Mouse (Mus musculus) gastrocnemius, adult 8-10 months (tissue): ENCODE data around the gene Zfp607b. TPM values are rescaled to one million over a fixed set of nuclear protein-coding genes. Genes with fewer than 3 reads are reported as not detected.

Experiments
- DNase-seq, 2 experiments: peaks; one replicate each; pipeline ENCODE4 v3.0.0; 2022; ENCODE audit warnings: low spot score in 2 of 2
- total RNA-seq, 4 experiments: library from RNA; stranded (reverse); gene quantifications; 2 replicates each; pipeline ENCODE4 v1.2.4; 2022

Gene Zfp607b
- total RNA-seq = under 1 TPM; 0.11 to 0.70 (median 0.33) TPM

GRCm38 (mm10) chr7:27688815-27689612 is at the start of gene Zfp607b:
Gene Zfp607b, plus strand, starts transcription at chr7:27689340.
- DNase-seq = peak; percentile 90 to 91

- DNase-seq = no peak
These were observed 44.7 kb upstream of the Zfp607b start for GRCm38 (mm10) chr7:27644471-27644870.

- DNase-seq = no peak
These were observed 42.6 kb upstream of the Zfp607b start for GRCm38 (mm10) chr7:27646516-27646915.

GRCm38 (mm10) chr7:27647281-27648002 is 41.7 kb upstream of the Zfp607b start:
- DNase-seq = no peak

GRCm38 (mm10) chr7:27649723-27650122 is 39.4 kb upstream of the Zfp607b start:
- no peak for DNase-seq

GRCm38 (mm10) chr7:27650949-27651348 is 38.2 kb upstream of the Zfp607b start:
- DNase-seq = peak; percentile 37 to 52

- no peak for DNase-seq
These were observed 35.3 kb upstream of the Zfp607b start, which contains the start of gene Ttc9b for GRCm38 (mm10) chr7:27653681-27654437. Gene Ttc9b, plus strand, starts transcription at chr7:27653915.

GRCm38 (mm10) chr7:27654607-27655276 is 34.4 kb upstream of the Zfp607b start:
- DNase-seq = peak in 1 of 2 experiments; percentile 39

- no peak for DNase-seq
These were observed 33.6 kb upstream of the Zfp607b start for GRCm38 (mm10) chr7:27655545-27655944.

- no peak for DNase-seq
These were observed 32.5 kb upstream of the Zfp607b start for GRCm38 (mm10) chr7:27656600-27656999.

GRCm38 (mm10) chr7:27657824-27658395 is 31.2 kb upstream of the Zfp607b start:
- DNase-seq = no peak

GRCm38 (mm10) chr7:27658712-27659663 is 30.2 kb upstream of the Zfp607b start:
- DNase-seq = no peak

GRCm38 (mm10) chr7:27662038-27662437 is 27.1 kb upstream of the Zfp607b start:
- no peak for DNase-seq

- DNase-seq = no peak
These were observed 16.0 kb upstream of the Zfp607b start for GRCm38 (mm10) chr7:27673064-27673574.

- DNase-seq = no peak
These were observed 15.5 kb upstream of the Zfp607b start for GRCm38 (mm10) chr7:27673575-27674131.

- DNase-seq = no peak
These were observed 15.0 kb upstream of the Zfp607b start for GRCm38 (mm10) chr7:27674195-27674521.

GRCm38 (mm10) chr7:27674522-27675221 is 14.5 kb upstream of the Zfp607b start, which contains the start of gene Map3k10:
Gene Map3k10, minus strand, starts transcription at chr7:27674598.
- peak; percentile 84 to 85 for DNase-seq

GRCm38 (mm10) chr7:27675222-27675612 is 13.9 kb upstream of the Zfp607b start:
- no peak for DNase-seq

- DNase-seq = no peak
These were observed 5.9 kb upstream of the Zfp607b start for GRCm38 (mm10) chr7:27683218-27683617.
